Mouse (Mus musculus): ENCODE data around the gene Fam151a.

GRCm38 (mm10) chr4:106790938-106791337, 57.2 kb downstream of the Fam151a start:
- TF ChIP-seq CTCF (IDR thresholded peaks at IDR 0.05; ENCODE audit: low read depth, low read length) (no peak), POLR2A (IDR thresholded peaks at IDR 0.05; ENCODE audit: insufficient read depth, low read length) (no peak)
